Mouse (Mus musculus): ENCODE data around the gene Hhipl1. TPM values are rescaled to one million over a fixed set of nuclear protein-coding genes. Genes with fewer than 3 reads are reported as not detected.

Hhipl1 gene
- polyA plus RNA-seq, 1 experiment = not detected

- H3K4me3 ChIP-seq (replicated peaks) = no peak overlapping the region
- TF ChIP-seq GATA1 (IDR thresholded peaks at IDR 0.05; ENCODE audit: low read length) (no peak), TAL1 (IDR thresholded peaks at IDR 0.05; ENCODE audit: low read length) (no peak)
- no peaks in the 10 kb centered on the region for H3K36me3 ChIP-seq (ENCODE audit: control insufficient read depth)
- H3K9me3 ChIP-seq (ENCODE audit: control insufficient read depth, low read length) = no peaks in the 10 kb centered on the region
- peaks cover 42% of the 10 kb centered on the region for H3K27me3 ChIP-seq (ENCODE audit: control insufficient read depth)
- no peaks in the 10 kb centered on the region for H3K4me1 ChIP-seq (ENCODE audit: control insufficient read depth)
Measured at GRCm38 (mm10) chr12:108308363-108308856, 2.3 kb downstream of the Hhipl1 start.

DNA sequence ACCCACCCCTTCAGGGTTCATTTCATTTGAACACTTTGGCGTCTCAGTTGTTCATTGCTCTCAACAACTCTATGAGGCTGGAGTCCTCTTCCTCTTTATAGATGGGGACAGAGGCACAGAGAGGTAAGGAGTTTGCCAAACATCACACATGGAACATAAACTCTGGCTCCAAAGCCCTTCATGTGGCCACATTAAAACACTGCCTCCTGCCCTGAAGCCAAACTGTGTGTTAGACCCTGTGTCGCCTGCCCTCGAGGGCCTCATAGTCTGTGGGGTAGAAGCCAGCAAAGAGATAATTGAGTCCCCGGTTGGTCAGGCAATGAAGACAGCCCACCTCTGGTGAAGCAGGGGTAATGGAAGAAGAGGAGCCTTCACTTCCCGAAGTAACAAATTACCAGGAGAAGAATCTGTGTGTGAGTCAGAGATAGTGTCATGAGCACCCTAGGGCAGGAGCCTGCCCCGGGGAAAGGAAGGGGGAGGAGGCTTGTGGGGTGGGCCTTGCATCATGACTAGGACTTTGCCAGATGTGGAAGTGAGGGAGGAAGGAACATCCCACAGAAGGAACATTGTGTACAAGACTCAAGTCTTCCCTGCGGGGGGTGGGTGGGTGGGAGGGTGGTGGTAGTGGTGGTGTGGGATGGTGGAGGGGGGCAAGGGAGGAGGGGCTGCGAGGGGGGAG, 3.2 kb downstream of the Hhipl1 start:
- H3K27me3 ChIP-seq (ENCODE audit: control insufficient read depth) = peaks cover 42% of the 10 kb centered on the region
- no peak overlapping the region for H3K4me3 ChIP-seq (replicated peaks)
- no peaks in the 10 kb centered on the region for H3K36me3 ChIP-seq (ENCODE audit: control insufficient read depth)
- TF ChIP-seq TAL1 (IDR thresholded peaks at IDR 0.05; ENCODE audit: low read length) = no peak
- H3K4me1 ChIP-seq (ENCODE audit: control insufficient read depth) = no peaks in the 10 kb centered on the region
- no peaks in the 10 kb centered on the region for H3K9me3 ChIP-seq (ENCODE audit: control insufficient read depth, low read length)

- Histone ChIP-seq H3K9me3 (ENCODE audit: control insufficient read depth, low read length) (no peaks in the 10 kb centered on the region), H3K36me3 (ENCODE audit: control insufficient read depth) (no peaks in the 10 kb centered on the region), H3K4me3 (replicated peaks) (no peak overlapping the region), H3K27me3 (ENCODE audit: control insufficient read depth) (peaks cover 35% of the 10 kb centered on the region), H3K4me1 (ENCODE audit: control insufficient read depth) (no peaks in the 10 kb centered on the region)
- no peak for TF ChIP-seq GATA1 (IDR thresholded peaks at IDR 0.05; ENCODE audit: low read length)
- TF ChIP-seq TAL1 (IDR thresholded peaks at IDR 0.05; ENCODE audit: low read length) = no peak
Measured at GRCm38 (mm10) chr12:108310041-108310440, 4.0 kb downstream of the Hhipl1 start.

DNA sequence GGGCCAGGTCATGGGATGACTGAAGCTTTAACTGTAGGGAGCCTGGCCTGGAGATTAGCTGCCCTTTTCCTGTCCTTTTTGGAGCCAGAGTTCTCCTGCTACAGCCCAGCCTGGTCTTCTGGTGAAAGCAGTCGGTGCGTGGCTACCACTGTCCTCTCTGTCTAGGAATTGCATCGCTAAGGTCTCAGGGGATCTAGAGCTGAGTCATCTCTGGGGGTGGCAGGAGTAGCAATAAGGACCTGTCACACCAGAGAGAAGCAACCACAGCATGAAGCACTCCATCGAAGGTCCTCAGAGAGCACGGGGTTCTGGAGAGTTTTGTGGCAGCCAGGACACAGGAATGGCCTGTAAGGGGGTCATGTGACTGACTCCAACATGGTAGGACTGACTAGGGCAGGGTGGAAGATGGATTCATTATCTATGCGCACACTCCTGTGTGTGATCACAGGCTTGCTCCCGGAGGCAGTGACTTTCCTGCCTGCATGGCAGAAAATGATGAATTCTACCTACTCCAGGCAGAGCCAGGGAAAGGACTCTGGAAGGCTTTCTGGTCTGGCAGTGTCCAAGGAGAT, 4.5 kb downstream of the Hhipl1 start:
- TF ChIP-seq GATA1 (IDR thresholded peaks at IDR 0.05; ENCODE audit: low read length) = no peak
- no peak for TF ChIP-seq TAL1 (IDR thresholded peaks at IDR 0.05; ENCODE audit: low read length)
- Histone ChIP-seq H3K4me1 (ENCODE audit: control insufficient read depth) (no peaks in the 10 kb centered on the region), H3K9me3 (ENCODE audit: control insufficient read depth, low read length) (no peaks in the 10 kb centered on the region), H3K4me3 (replicated peaks) (no peak overlapping the region), H3K36me3 (ENCODE audit: control insufficient read depth) (no peaks in the 10 kb centered on the region), H3K27me3 (ENCODE audit: control insufficient read depth) (peaks cover 30% of the 10 kb centered on the region)

- H3K4me3 ChIP-seq (replicated peaks) = no peak overlapping the region
- no peak for TF ChIP-seq GATA1 (IDR thresholded peaks at IDR 0.05; ENCODE audit: low read length)
- no peaks in the 10 kb centered on the region for H3K36me3 ChIP-seq (ENCODE audit: control insufficient read depth)
- H3K27me3 ChIP-seq (ENCODE audit: control insufficient read depth) = peaks cover 28% of the 10 kb centered on the region
- H3K9me3 ChIP-seq (ENCODE audit: control insufficient read depth, low read length) = no peaks in the 10 kb centered on the region
- H3K4me1 ChIP-seq (ENCODE audit: control insufficient read depth) = no peaks in the 10 kb centered on the region
Measured at GRCm38 (mm10) chr12:108311741-108312290, 5.7 kb downstream of the Hhipl1 start.

- Histone ChIP-seq H3K4me1 (ENCODE audit: control insufficient read depth) (no peaks in the 10 kb centered on the region), H3K9me3 (ENCODE audit: control insufficient read depth, low read length) (no peaks in the 10 kb centered on the region), H3K36me3 (ENCODE audit: control insufficient read depth) (no peaks in the 10 kb centered on the region), H3K27me3 (ENCODE audit: control insufficient read depth) (peaks cover 28% of the 10 kb centered on the region), H3K4me3 (replicated peaks) (no peak overlapping the region)
- TF ChIP-seq GATA1 (IDR thresholded peaks at IDR 0.05; ENCODE audit: low read length) (no peak), TAL1 (IDR thresholded peaks at IDR 0.05; ENCODE audit: low read length) (no peak)
Measured at GRCm38 (mm10) chr12:108312432-108312851, 6.4 kb downstream of the Hhipl1 start.

GRCm38 (mm10) chr12:108313244-108313772, 7.2 kb downstream of the Hhipl1 start:
- H3K4me3 ChIP-seq (replicated peaks) = no peak overlapping the region
- no peaks in the 10 kb centered on the region for H3K4me1 ChIP-seq (ENCODE audit: control insufficient read depth)
- no peaks in the 10 kb centered on the region for H3K9me3 ChIP-seq (ENCODE audit: control insufficient read depth, low read length)
- peaks cover 29% of the 10 kb centered on the region for H3K27me3 ChIP-seq (ENCODE audit: control insufficient read depth)
- no peak for TF ChIP-seq TAL1 (IDR thresholded peaks at IDR 0.05; ENCODE audit: low read length)
- TF ChIP-seq GATA1 (IDR thresholded peaks at IDR 0.05; ENCODE audit: low read length) = no peak
- no peaks in the 10 kb centered on the region for H3K36me3 ChIP-seq (ENCODE audit: control insufficient read depth)

DNA sequence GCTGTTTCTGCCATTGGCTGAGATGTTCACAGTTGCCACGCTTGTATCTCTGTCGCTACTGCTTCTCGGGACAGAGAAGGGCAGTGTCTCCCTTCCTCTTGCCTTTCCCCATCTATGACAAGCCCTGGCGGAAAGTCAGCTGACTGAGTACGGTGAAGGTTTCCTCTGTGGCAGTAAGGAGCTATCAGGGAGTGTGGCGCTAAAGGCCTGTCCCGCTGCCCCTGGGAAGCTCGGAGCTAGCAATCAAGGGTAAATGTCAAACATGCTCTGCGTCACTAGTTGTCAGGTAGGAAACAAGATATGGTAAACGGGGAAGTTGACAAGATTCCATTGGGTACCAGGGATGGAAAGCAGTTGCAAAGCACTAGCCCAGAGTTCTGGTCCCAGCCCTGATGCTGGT, 9.7 kb downstream of the Hhipl1 start:
- no peak for TF ChIP-seq TAL1 (IDR thresholded peaks at IDR 0.05; ENCODE audit: low read length)
- TF ChIP-seq GATA1 (IDR thresholded peaks at IDR 0.05; ENCODE audit: low read length) = no peak
- peaks cover 50% of the 10 kb centered on the region for H3K27me3 ChIP-seq (ENCODE audit: control insufficient read depth)
- no peaks in the 10 kb centered on the region for H3K36me3 ChIP-seq (ENCODE audit: control insufficient read depth)
- H3K4me1 ChIP-seq (ENCODE audit: control insufficient read depth) = no peaks in the 10 kb centered on the region
- H3K4me3 ChIP-seq (replicated peaks) = no peak overlapping the region
- H3K9me3 ChIP-seq (ENCODE audit: control insufficient read depth, low read length) = no peaks in the 10 kb centered on the region

GRCm38 (mm10) chr12:108316655-108317054, 10.6 kb downstream of the Hhipl1 start:
- H3K27me3 ChIP-seq (ENCODE audit: control insufficient read depth) = peaks cover 50% of the 10 kb centered on the region
- TF ChIP-seq TAL1 (IDR thresholded peaks at IDR 0.05; ENCODE audit: low read length) = no peak
- TF ChIP-seq GATA1 (IDR thresholded peaks at IDR 0.05; ENCODE audit: low read length) = no peak
- no peaks in the 10 kb centered on the region for H3K4me1 ChIP-seq (ENCODE audit: control insufficient read depth)
- no peak overlapping the region for H3K4me3 ChIP-seq (replicated peaks)
- H3K36me3 ChIP-seq (ENCODE audit: control insufficient read depth) = no peaks in the 10 kb centered on the region
- H3K9me3 ChIP-seq (ENCODE audit: control insufficient read depth, low read length) = no peaks in the 10 kb centered on the region
